11 mouse cellular contexts compared by ENCODE assay signal in the genomic region with DNA sequence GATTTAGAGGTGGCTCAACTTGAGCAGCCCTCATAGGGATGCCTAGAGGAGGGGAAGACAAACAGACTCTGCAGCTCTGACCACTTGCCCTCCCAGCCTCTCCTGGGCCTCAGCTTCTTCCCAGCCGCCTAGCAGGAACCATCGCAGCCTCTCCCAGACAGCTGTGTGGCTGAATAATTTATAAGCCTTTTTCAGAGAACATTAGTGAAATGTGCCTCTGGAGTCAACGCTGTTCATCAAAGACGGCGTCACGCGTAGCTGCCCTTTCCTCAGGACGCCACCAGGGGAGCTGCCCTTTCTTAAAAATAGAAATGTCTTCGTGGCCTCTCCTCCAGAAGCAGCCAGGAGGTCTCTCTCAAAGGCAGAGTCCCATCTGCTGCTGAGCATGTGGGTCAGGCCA. TPM values are rescaled to one million over a fixed set of nuclear protein-coding genes. Genes with fewer than 3 reads are reported as not detected.
DNase-seq lines count a peak whose midpoint lies in the region; ATAC-seq and TF ChIP-seq lines count a peak whose summit lies in the region.
"Had no signal": no experiment of that assay in that cellular context is flagged by ENCODE, and none has a peak within 500 bp of the region (broad histone marks: within the 10 kb centered on the region; RNA-seq: fewer than 3 reads in every experiment).

No protein-coding gene starts in this region.

- H3K4me3 ChIP-seq in kidney, embryonic 15.5 days (replicated peaks): no peak overlapping the region
- no peak overlapping the region for H3K4me3 ChIP-seq in midbrain, embryonic 10.5 days
- no peak overlapping the region for H3K4me3 ChIP-seq in stomach, postnatal 0 days (ENCODE audit: low read depth, low read length)
- H3K4me3 ChIP-seq in kidney, embryonic 14.5 days (ENCODE audit: low read length): no peak overlapping the region
- H3K4me3 ChIP-seq: megakaryocyte, embryonic 14.5 days had no signal

- H3K4me1 ChIP-seq in kidney, embryonic 15.5 days: peaks cover 11% of the 10 kb centered on the region
- peaks cover 39% of the 10 kb centered on the region for H3K4me1 ChIP-seq in midbrain, embryonic 10.5 days
- no peaks in the 10 kb centered on the region for H3K4me1 ChIP-seq in stomach, postnatal 0 days (replicated peaks; ENCODE audit: control insufficient read depth, insufficient read depth)
- H3K4me1 ChIP-seq in kidney, embryonic 14.5 days (ENCODE audit: control insufficient read depth, insufficient read depth, low read length): peaks cover 4% of the 10 kb centered on the region; the same call in 1 of the 2 replicates
- H3K4me1 ChIP-seq: megakaryocyte, embryonic 14.5 days had no signal

- H3K36me3 ChIP-seq in kidney, embryonic 15.5 days: no peaks in the 10 kb centered on the region
- H3K36me3 ChIP-seq in midbrain, embryonic 10.5 days: no peaks in the 10 kb centered on the region
- H3K36me3 ChIP-seq in stomach, postnatal 0 days (ENCODE audit: control insufficient read depth, insufficient read depth, low read length): no peaks in the 10 kb centered on the region
- no peaks in the 10 kb centered on the region for H3K36me3 ChIP-seq in kidney, embryonic 14.5 days (ENCODE audit: control insufficient read depth, insufficient read depth, low read length)

- no peaks in the 10 kb centered on the region for H3K9me3 ChIP-seq in kidney, embryonic 15.5 days (replicated peaks)
- no peaks in the 10 kb centered on the region for H3K9me3 ChIP-seq in midbrain, embryonic 10.5 days (replicated peaks)
- H3K9me3 ChIP-seq in stomach, postnatal 0 days (ENCODE audit: control insufficient read depth, low read length): no peaks in the 10 kb centered on the region
- H3K9me3 ChIP-seq in kidney, embryonic 14.5 days (ENCODE audit: control insufficient read depth, low read length): no peaks in the 10 kb centered on the region
- H3K9me3 ChIP-seq: megakaryocyte, embryonic 14.5 days had no signal

- no peak overlapping the region for H3K9ac ChIP-seq in kidney, embryonic 15.5 days
- H3K9ac ChIP-seq in stomach, postnatal 0 days (ENCODE audit: low read length): no peak overlapping the region
- no peak overlapping the region for H3K9ac ChIP-seq in kidney, embryonic 14.5 days (ENCODE audit: low read depth, low read length)

- no peaks in the 10 kb centered on the region for H3K27me3 ChIP-seq in kidney, embryonic 15.5 days
- no peaks in the 10 kb centered on the region; the same call in 1 of the 2 replicates for H3K27me3 ChIP-seq in midbrain, embryonic 10.5 days (ENCODE audit: low read depth, poor library complexity, severe bottlenecking)
- no peaks in the 10 kb centered on the region for H3K27me3 ChIP-seq in stomach, postnatal 0 days (ENCODE audit: control insufficient read depth, insufficient read depth, low read length)
- no peaks in the 10 kb centered on the region for H3K27me3 ChIP-seq in kidney, embryonic 14.5 days (ENCODE audit: control insufficient read depth, insufficient read depth, low read length)

- no peak for TF ChIP-seq EP300 in stomach, postnatal 0 days (optimal IDR thresholded peaks at IDR 0.05)

- WGBS in kidney, embryonic 15.5 days: 14% methylated on average over 9 of the region's 9 CpGs
- 49% methylated on average over 9 of the region's 9 CpGs for WGBS in midbrain, embryonic 10.5 days
- WGBS in stomach, postnatal 0 days: 60% methylated on average over 9 of the region's 9 CpGs
- WGBS in kidney, embryonic 14.5 days: 11% methylated on average over 9 of the region's 9 CpGs

- H3K4me2 ChIP-seq in kidney, embryonic 15.5 days: no peak overlapping the region
- no peak overlapping the region for H3K4me2 ChIP-seq in stomach, postnatal 0 days (replicated peaks; ENCODE audit: low read depth)
- no peak overlapping the region for H3K4me2 ChIP-seq in kidney, embryonic 14.5 days (replicated peaks; ENCODE audit: low read depth, low read length)

- no peak for ATAC-seq in kidney, embryonic 15.5 days (replicated peaks; ENCODE audit: low FRiP score)
- no peak for ATAC-seq in stomach, postnatal 0 days (ENCODE audit: low FRiP score, low TSS enrichment)
- no peak for ATAC-seq in kidney, embryonic 14.5 days (ENCODE audit: low FRiP score, low TSS enrichment)

- TF ChIP-seq CTCF in stomach, postnatal 0 days (IDR thresholded peaks at IDR 0.05; ENCODE audit: low read depth): peak; percentile 53

- H3K27ac ChIP-seq in kidney, embryonic 15.5 days: 0 out of 2 replicates have a peak overlapping the region, but pooled peaks have one; percentile 4
- peak overlapping the region; percentile 59; the same call in 1 of the 2 replicates for H3K27ac ChIP-seq in midbrain, embryonic 10.5 days (replicated peaks)
- H3K27ac ChIP-seq in stomach, postnatal 0 days (replicated peaks): no peak overlapping the region
- H3K27ac ChIP-seq in kidney, embryonic 14.5 days (ENCODE audit: low read depth, low read length): no peak overlapping the region

- DNase-seq in kidney, adult 9 months: no peak
- DNase-seq in thymus, postnatal 4 days: peak; percentile 61
- no peak for DNase-seq in thymus, postnatal 36 days
- DNase-seq in midbrain, embryonic 10.5 days (ENCODE audit: low spot score): peak; percentile 39
- no peak for DNase-seq in stomach, postnatal 0 days (ENCODE audit: low spot score)
- no peak for DNase-seq in adrenal gland, postnatal 14 days
- DNase-seq: cerebellum, adult 18-20 months; thymus, adult 18-20 months had no signal

RNA-seq across cellular contexts. Expression of gene Rtl6, which starts 35.9 kb away (rescaled TPM):
- polyA plus RNA-seq in kidney, embryonic 15.5 days (2015; fragmentation: Nextera tagmentation; extraction: Ambion mirVana): 14.4 and 16.2 TPM in 2 replicates
- 27.4 and 37.4 TPM in 2 replicates for polyA plus RNA-seq in midbrain, embryonic 10.5 days (2016; fragmentation: Nextera tagmentation; extraction: Ambion mirVana)
- polyA plus RNA-seq in stomach, postnatal 0 days (2015; fragmentation: Nextera tagmentation; extraction: Ambion mirVana): 3.5 and 3.8 TPM in 2 replicates
- total RNA-seq in adrenal gland, postnatal 14 days (2021): 6.3 and 7.2 TPM in 2 replicates
- 5.7 and 9.5 TPM in 2 replicates for polyA plus RNA-seq in kidney, embryonic 14.5 days (2014; fragmentation: Nextera tagmentation; extraction: Ambion mirVana)

Comparison
In these comparisons a context has a peak if more than half of its experiments do, and no peak if none do; other contexts are left out.
1. H3K27ac ChIP-seq: peak in kidney, embryonic 15.5 days (single experiment) and midbrain, embryonic 10.5 days (single experiment); none in stomach, postnatal 0 days (single experiment) and kidney, embryonic 14.5 days (single experiment).
2. DNase-seq: peak in thymus, postnatal 4 days (single experiment) and midbrain, embryonic 10.5 days (single experiment); none in kidney, adult 9 months (single experiment), thymus, postnatal 36 days (0 of 2), stomach, postnatal 0 days (single experiment) and adrenal gland, postnatal 14 days (single experiment).